Mouse (Mus musculus): ENCODE results near the gene 4930519P11Rik.

Gene 4930519P11Rik

DNA sequence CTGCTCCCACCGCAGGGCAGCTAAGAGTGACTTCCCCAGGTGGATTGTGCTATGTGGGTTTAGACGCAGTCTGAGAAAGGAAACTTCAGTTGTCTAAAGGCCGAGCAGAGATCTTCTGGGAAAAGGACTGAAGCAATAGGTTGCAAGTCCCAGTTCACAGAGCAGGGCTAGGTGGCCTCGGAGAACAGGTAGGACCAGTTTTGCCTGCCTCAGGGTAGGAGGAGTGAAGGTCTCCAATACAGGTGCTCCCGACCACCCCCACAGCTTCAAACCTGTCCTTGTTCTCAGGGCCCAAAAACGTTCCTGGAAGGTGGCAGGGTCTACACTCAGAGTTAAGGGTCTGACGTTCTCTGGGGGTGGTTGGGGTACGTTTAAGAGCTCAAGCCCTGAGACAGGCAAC lies 38.1 kb upstream of the 4930519P11Rik start, which contains the start of gene Chmp4b:
Gene Chmp4b (plus strand): TSS at position 343 of the 400 bp plus-strand sequence.
- peaks cover 57% of the 10 kb centered on the region for H3K4me1 ChIP-seq (replicated peaks; ENCODE audit: low read depth, low read length)
- no peaks in the 10 kb centered on the region for H3K27me3 ChIP-seq (ENCODE audit: insufficient read depth, low read length)
- TF ChIP-seq POU5F1 (IDR thresholded peaks at IDR 0.05; ENCODE audit: borderline replicate concordance, low read length) (no peak), CTCF (conservative IDR thresholded peaks at IDR 0.05; ENCODE audit: low read length) (no peak), NANOG (IDR thresholded peaks at IDR 0.05; ENCODE audit: borderline replicate concordance, low read length) (no peak)
- H3K36me3 ChIP-seq (ENCODE audit: insufficient read depth, low read length), result no peaks in the 10 kb centered on the region
- H3K9me3 ChIP-seq (ENCODE audit: low read length), result no peaks in the 10 kb centered on the region
- peak within 1 kb of the TSS; percentile 29; the same call in 1 of the 2 replicates for H3K4me3 ChIP-seq (replicated peaks; ENCODE audit: low read length)

DNA sequence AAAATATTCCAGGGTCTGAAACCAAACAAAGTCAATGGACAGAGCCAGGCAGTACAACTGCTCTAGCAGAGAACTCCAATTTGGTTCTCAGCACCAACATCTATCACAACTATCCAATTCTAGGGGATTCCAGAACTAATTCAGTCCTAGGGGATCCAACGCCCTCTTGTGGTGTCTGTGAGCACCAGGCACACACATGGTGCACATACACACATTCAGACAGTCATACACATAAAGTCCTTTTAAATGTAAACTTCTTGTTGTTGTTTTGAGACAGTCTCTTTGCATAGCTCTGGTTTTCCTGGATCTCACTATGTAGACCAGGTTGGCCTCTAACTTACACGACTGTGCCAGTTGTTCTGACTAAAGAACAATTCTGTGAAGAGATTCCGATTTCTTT lies 37.2 kb upstream of the 4930519P11Rik start:
- Histone ChIP-seq H3K4me3 (replicated peaks; ENCODE audit: low read length) (no peak overlapping the region), H3K36me3 (ENCODE audit: insufficient read depth, low read length) (no peaks in the 10 kb centered on the region), H3K4me1 (replicated peaks; ENCODE audit: low read depth, low read length) (peaks cover 61% of the 10 kb centered on the region), H3K27me3 (ENCODE audit: insufficient read depth, low read length) (no peaks in the 10 kb centered on the region), H3K9me3 (ENCODE audit: low read length) (no peaks in the 10 kb centered on the region)
- TF ChIP-seq NANOG (IDR thresholded peaks at IDR 0.05; ENCODE audit: borderline replicate concordance, low read length) (no peak), CTCF (conservative IDR thresholded peaks at IDR 0.05; ENCODE audit: low read length) (peak; percentile 51), POU5F1 (IDR thresholded peaks at IDR 0.05; ENCODE audit: borderline replicate concordance, low read length) (no peak)

DNA sequence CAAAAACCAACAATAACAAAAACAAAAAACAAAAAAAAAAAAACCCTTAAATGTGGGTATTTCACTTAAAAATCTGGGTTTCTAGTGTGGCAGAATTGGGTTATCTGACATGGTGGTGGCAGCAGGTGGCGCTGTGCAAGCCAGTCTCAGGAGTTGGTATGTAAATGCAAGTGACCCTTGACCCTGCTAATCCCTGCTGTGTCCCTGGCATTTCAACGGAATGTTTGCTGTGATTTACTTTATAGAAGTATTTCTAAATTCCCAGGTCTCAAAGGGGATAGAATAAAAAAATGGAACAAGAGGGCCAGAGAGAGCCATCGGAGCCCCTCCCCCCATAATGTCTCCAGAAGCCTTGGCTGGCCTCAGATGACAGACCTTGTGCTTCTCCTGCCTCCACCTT lies 34.8 kb upstream of the 4930519P11Rik start:
- Histone ChIP-seq H3K4me3 (replicated peaks; ENCODE audit: low read length) (0 out of 2 replicates have a peak overlapping the region, but pooled peaks have one; percentile 4), H3K36me3 (ENCODE audit: insufficient read depth, low read length) (peaks cover 17% of the 10 kb centered on the region), H3K9me3 (ENCODE audit: low read length) (no peaks in the 10 kb centered on the region), H3K27me3 (ENCODE audit: insufficient read depth, low read length) (no peaks in the 10 kb centered on the region), H3K4me1 (replicated peaks; ENCODE audit: low read depth, low read length) (peaks cover 60% of the 10 kb centered on the region)
- no peak for TF ChIP-seq NANOG (IDR thresholded peaks at IDR 0.05; ENCODE audit: borderline replicate concordance, low read length)
- TF ChIP-seq POU5F1 (IDR thresholded peaks at IDR 0.05; ENCODE audit: borderline replicate concordance, low read length), result no peak
- TF ChIP-seq CTCF (conservative IDR thresholded peaks at IDR 0.05; ENCODE audit: low read length), result peak; percentile 32; the same call in 1 of the 2 replicates

- Histone ChIP-seq H3K27me3 (ENCODE audit: insufficient read depth, low read length) (no peaks in the 10 kb centered on the region), H3K4me3 (replicated peaks; ENCODE audit: low read length) (no peak overlapping the region), H3K9me3 (ENCODE audit: low read length) (no peaks in the 10 kb centered on the region), H3K4me1 (replicated peaks; ENCODE audit: low read depth, low read length) (peaks cover 51% of the 10 kb centered on the region), H3K36me3 (ENCODE audit: insufficient read depth, low read length) (peaks cover 27% of the 10 kb centered on the region)
- TF ChIP-seq NANOG (IDR thresholded peaks at IDR 0.05; ENCODE audit: borderline replicate concordance, low read length) (no peak), POU5F1 (IDR thresholded peaks at IDR 0.05; ENCODE audit: borderline replicate concordance, low read length) (no peak), CTCF (conservative IDR thresholded peaks at IDR 0.05; ENCODE audit: low read length) (peak; percentile 56)
Measured at GRCm38 (mm10) chr2:154646634-154647033, 33.4 kb upstream of the 4930519P11Rik start.

GRCm38 (mm10) chr2:154642712-154643385 lies 29.6 kb upstream of the 4930519P11Rik start:
- H3K36me3 ChIP-seq (ENCODE audit: insufficient read depth, low read length), result peaks cover 61% of the 10 kb centered on the region
- TF ChIP-seq CTCF (conservative IDR thresholded peaks at IDR 0.05; ENCODE audit: low read length), result peak; percentile 79
- TF ChIP-seq NANOG (IDR thresholded peaks at IDR 0.05; ENCODE audit: borderline replicate concordance, low read length), result no peak
- H3K4me1 ChIP-seq (replicated peaks; ENCODE audit: low read depth, low read length), result peaks cover 27% of the 10 kb centered on the region
- no peaks in the 10 kb centered on the region for H3K27me3 ChIP-seq (ENCODE audit: insufficient read depth, low read length)
- H3K4me3 ChIP-seq (replicated peaks; ENCODE audit: low read length), result no peak overlapping the region
- H3K9me3 ChIP-seq (ENCODE audit: low read length), result no peaks in the 10 kb centered on the region

GRCm38 (mm10) chr2:154642005-154642459 lies 28.8 kb upstream of the 4930519P11Rik start:
- no peaks in the 10 kb centered on the region for H3K27me3 ChIP-seq (ENCODE audit: insufficient read depth, low read length)
- no peak overlapping the region for H3K4me3 ChIP-seq (replicated peaks; ENCODE audit: low read length)
- H3K36me3 ChIP-seq (ENCODE audit: insufficient read depth, low read length), result peaks cover 68% of the 10 kb centered on the region
- TF ChIP-seq NANOG (IDR thresholded peaks at IDR 0.05; ENCODE audit: borderline replicate concordance, low read length) (no peak), CTCF (conservative IDR thresholded peaks at IDR 0.05; ENCODE audit: low read length) (no peak), POU5F1 (IDR thresholded peaks at IDR 0.05; ENCODE audit: borderline replicate concordance, low read length) (no peak)
- H3K4me1 ChIP-seq (replicated peaks; ENCODE audit: low read depth, low read length), result peaks cover 26% of the 10 kb centered on the region
- H3K9me3 ChIP-seq (ENCODE audit: low read length), result no peaks in the 10 kb centered on the region

- Histone ChIP-seq H3K36me3 (ENCODE audit: insufficient read depth, low read length) (peaks cover 73% of the 10 kb centered on the region), H3K4me3 (replicated peaks; ENCODE audit: low read length) (no peak overlapping the region), H3K27me3 (ENCODE audit: insufficient read depth, low read length) (no peaks in the 10 kb centered on the region), H3K9me3 (ENCODE audit: low read length) (no peaks in the 10 kb centered on the region), H3K4me1 (replicated peaks; ENCODE audit: low read depth, low read length) (peaks cover 19% of the 10 kb centered on the region)
- no peak for TF ChIP-seq NANOG (IDR thresholded peaks at IDR 0.05; ENCODE audit: borderline replicate concordance, low read length)
- no peak for TF ChIP-seq CTCF (conservative IDR thresholded peaks at IDR 0.05; ENCODE audit: low read length)
- TF ChIP-seq POU5F1 (IDR thresholded peaks at IDR 0.05; ENCODE audit: borderline replicate concordance, low read length), result no peak
Measured at GRCm38 (mm10) chr2:154641176-154641575, 27.9 kb upstream of the 4930519P11Rik start.

GRCm38 (mm10) chr2:154639115-154639514 lies 25.9 kb upstream of the 4930519P11Rik start:
- H3K36me3 ChIP-seq (ENCODE audit: insufficient read depth, low read length), result peaks cover 84% of the 10 kb centered on the region
- no peaks in the 10 kb centered on the region for H3K4me1 ChIP-seq (replicated peaks; ENCODE audit: low read depth, low read length)
- TF ChIP-seq POU5F1 (IDR thresholded peaks at IDR 0.05; ENCODE audit: borderline replicate concordance, low read length) (no peak), CTCF (conservative IDR thresholded peaks at IDR 0.05; ENCODE audit: low read length) (no peak), NANOG (IDR thresholded peaks at IDR 0.05; ENCODE audit: borderline replicate concordance, low read length) (no peak)
- no peak overlapping the region for H3K4me3 ChIP-seq (replicated peaks; ENCODE audit: low read length)
- no peaks in the 10 kb centered on the region for H3K27me3 ChIP-seq (ENCODE audit: insufficient read depth, low read length)
- H3K9me3 ChIP-seq (ENCODE audit: low read length), result no peaks in the 10 kb centered on the region

Data from E14TG2a.4 (cell line).